Mouse (Mus musculus) heart, postnatal 0 days (tissue): ENCODE data around the gene Cdk6.

Source experiments
- CTCF ChIP-seq: IDR thresholded peaks from 2 replicates; pipeline ENCODE4 v1.5.1; 2016; ENCODE audit warnings: antibody characterized with exemption, control low read depth, low read depth
- EP300 ChIP-seq: IDR thresholded peaks from 2 replicates; pipeline ENCODE4 v1.6.1; 2016; ENCODE audit warnings: antibody characterized with exemption, low read depth

DNA sequence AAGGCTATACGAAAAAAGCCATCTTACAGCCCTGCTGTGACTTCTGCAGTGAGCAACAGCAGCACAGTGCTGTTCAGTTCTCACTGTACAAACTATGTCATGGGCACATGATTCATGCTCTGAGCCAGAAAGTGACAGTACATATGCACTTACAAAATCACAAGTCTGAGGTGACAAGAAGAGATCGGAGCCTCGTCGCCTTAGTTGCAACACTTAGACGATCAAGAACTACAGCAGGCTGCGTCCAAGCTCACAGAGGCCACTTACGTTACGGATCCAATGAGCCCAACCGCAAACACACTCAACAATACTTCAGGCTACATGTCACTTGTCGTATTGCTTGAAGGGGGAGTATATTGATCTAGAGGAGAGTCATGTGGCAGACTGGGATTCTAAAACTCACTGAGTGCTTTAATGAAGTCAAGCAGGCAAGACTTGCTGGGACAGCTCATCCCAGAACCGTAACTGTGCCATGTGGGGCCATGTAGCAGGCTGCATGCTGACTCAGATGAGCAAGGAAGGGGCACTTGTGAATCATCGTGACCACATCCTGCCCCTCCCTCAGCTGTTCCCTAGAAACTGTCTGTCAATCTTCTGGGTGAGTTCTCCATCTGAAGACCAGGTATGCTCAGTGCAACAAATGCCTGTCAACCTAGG is 40.4 kb upstream of the Cdk6 start:
- TF ChIP-seq EP300: no peak
- TF ChIP-seq CTCF: no peak
